Mouse (Mus musculus) c-Kit-negative CD71-positive TER-119-positive erythroid progenitor cells, embryonic 14.5 days (primary cell): ENCODE measurements around the gene Rgs3.

Source experiments
- DNase-seq: peaks from one replicate; pipeline ENCODE4 v3.0.0-alpha.2; 2013; ENCODE audit warnings: low read depth, low spot score

Rgs3 gene

GRCm38 (mm10) chr4:62653922-62654661, 94.4 kb downstream of the Rgs3 start:
- no peak for DNase-seq

DNA sequence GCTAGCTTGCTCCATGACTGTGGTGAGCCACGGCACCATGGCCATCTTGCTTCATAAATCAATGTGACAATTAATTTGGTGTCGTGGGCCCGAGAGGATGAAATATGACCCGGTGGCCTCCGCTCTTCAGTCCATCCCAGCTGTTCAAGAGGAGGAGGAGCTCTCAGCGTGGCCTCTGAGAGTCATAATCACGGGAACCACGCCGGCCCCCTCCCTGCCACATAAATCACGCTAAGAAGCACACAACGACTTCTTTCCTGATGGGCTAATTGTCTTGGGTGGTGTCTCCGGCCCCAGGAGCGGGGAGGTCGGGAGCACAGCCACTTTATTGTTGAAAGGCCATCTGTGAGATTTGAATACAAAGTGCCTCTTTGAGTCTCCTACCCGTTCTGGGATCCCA, 99.6 kb downstream of the Rgs3 start:
- DNase-seq = no peak

DNA sequence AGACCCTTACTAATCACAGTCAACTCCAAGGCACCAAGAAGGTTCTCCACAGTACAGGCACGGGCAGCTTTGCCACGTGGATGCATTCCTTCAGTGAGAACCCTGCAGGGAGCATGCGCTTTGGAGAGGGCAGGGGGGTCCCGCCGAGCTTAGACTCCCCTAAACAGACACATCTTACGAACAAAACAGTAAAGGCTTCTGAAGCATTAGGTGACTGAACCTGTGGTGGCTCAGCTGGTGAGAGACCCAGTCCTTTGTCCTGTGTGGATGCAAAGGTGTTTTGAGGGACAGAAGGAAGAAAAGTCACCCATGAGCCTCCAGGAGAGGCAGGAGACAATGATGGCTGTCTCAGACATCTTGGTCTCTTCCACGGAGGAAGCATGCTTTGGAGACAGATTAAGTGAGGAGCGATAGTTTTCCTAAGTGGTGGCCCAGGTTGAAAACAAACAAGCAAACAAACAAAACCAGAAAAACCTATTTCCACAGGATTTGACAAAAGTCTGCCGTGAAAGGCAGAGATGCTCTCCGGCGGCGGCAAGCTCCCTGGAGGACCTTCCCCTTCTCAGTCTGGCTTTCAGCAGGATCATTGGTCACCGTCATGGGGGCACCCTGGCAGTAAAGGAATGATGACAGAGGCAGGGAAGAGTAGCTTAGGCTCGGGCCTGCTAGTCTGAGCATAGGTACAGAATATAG, 100.4 kb downstream of the Rgs3 start:
- no peak for DNase-seq

DNA sequence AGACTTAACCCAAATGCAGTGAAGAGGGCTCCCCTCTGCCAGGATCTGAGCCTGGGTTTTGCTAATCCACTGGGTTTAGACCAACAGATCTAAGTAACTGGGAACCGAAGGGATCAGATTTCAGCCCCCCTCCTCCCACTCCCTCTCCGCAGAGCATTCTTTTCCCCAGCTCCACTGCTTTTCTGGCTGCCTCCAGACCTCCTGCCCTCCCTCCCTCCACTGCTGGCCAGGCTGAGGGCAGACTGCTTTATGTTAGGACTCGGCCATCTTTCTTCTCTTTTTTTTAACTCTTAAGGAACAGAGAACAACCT, 100.9 kb downstream of the Rgs3 start:
- DNase-seq = no peak

DNA sequence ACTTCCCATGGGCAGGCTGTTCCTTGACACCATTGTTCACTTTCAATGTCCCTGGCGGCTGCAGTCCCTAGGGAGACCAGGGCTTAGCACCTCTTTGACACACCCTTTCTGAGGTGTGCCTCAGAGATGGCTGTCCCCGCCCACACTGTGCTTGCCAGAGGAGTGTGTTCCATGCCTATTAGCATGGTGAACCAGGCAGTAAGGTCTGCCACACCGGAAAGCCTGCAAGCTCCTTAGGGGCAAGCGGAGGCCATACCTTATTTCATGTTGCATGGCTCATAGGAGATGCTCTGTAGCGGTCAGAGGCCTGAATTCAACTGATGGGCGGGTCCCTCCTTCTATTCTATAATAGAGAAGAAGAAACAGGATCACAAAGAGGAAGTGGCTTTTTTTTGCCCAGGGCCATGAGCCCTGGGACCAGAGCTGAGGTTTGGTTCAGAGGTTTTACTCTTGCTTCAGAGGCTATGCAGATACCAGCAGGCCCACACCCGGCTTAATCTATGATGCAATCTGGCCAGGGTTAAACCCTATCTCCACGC, 101.7 kb downstream of the Rgs3 start:
- DNase-seq = no peak

GRCm38 (mm10) chr4:62663348-62663747, 103.7 kb downstream of the Rgs3 start:
- DNase-seq = no peak

DNA sequence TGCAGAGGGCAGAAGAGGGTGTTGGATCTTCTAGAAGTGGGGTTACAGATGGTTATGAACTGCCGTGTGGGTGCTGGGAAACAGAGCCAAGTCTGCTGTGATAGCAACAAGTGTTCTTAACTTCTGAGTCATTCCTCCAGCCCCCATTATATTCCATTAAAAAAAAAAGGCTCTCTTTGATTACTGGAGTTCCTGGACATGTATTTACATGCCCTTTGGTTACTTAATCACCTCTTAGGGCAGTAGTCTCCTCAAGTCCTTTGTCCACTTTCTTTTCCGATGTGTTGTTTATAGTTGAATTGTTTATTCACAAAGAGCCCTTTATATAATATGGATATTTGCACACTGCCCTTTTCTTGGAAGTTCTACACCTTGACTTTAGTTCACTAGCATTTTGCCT, 106.2 kb downstream of the Rgs3 start:
- no peak for DNase-seq

GRCm38 (mm10) chr4:62668666-62669065, 109.0 kb downstream of the Rgs3 start:
- no peak for DNase-seq

DNA sequence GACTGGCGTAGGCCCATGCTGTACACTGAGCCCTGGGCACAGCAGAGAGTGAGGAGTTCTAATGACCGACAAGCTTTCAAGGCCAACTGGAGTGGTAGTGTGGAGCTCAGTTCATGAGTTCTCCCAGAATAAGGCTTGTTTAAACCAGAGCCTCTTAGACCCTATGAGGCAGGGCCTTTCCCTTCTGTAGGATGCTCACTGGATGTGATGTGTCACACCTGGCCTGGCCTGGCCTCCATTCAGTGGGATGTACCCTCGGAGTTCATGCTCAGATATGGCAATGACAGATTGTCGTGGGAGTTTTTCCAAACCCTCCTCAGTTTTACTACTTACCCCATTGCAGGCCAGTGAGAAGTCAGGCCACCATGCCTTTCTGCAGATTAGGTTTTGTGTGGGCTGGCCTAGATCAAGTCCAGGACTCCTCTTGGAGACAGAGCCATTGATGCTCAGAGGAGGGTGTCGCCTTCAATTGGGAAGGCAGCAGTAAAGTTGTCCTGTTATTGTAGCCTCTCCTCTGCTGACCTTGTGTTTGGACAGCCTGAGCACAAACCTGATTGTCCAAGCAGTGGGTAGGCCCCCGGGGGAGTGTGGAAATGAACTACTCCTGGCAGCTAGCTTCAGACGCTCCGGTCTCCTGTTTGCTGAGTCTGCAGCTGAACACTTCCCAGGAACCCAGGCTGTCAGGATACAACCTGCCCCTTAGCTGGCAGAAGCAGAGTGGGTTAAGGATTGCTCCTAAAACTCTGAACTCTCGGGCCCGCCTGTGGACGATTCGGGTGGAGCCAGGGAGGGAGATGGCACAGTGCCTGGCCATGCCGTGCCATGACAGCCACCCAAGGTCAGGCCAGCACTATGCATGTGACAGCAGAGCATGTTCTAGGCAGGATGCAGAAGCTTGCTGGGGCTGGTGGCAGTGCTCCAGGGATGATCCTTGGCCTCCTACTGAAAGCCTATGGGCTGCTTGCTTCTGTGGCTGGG, 109.7 kb downstream of the Rgs3 start:
- DNase-seq = no peak

DNA sequence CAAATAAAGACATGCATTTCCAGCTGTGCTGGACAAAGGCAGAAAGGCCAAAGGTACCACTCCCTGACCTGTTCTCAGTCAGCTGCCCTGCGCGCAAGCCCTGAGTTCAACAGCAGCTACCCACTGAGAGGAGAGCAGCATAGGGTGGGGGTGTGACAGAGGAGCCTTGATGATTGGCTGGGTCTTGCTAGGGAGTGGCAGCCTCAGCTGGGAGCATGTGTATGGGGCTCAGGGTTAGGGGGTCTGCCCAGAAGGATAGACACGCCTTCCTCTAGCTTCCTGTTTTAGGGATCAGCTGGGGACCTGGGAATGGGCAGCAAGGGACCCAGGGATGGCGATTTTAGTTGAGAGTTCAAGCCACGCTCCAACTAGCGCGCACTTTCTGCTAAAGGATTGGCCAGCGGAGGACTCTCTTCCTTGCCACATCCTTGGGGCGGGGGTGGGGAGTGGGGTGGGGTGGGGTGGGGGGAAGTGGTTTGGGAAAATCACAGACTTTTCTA, 113.9 kb downstream of the Rgs3 start:
- no peak for DNase-seq

- no peak for DNase-seq
These were observed 114.7 kb downstream of the Rgs3 start for GRCm38 (mm10) chr4:62674031-62674995.

- DNase-seq = no peak
These were observed 115.7 kb downstream of the Rgs3 start for GRCm38 (mm10) chr4:62675394-62675793.

- DNase-seq = no peak
These were observed 117.5 kb downstream of the Rgs3 start for GRCm38 (mm10) chr4:62677047-62677737.

GRCm38 (mm10) chr4:62679157-62679556, 119.5 kb downstream of the Rgs3 start:
- no peak for DNase-seq

DNA sequence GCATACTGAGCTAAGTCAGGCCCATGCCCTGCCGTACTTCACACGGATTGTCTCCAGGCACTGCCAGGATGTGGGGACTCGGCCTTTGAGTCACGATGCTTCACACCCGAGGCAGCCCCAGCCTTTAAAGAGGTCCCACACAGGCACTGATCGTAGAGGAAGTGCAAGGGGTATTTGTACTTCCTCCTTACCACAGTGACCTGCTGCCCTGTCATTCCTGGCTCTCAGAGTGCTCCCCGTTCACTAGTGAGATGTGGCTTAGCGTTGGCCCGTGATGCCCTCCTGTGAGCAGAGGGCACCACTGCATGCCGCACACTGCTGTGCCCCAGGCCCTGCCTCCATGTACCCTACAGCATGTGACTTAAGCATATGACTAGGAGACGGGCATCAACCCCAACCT, 121.8 kb downstream of the Rgs3 start:
- DNase-seq = no peak

DNA sequence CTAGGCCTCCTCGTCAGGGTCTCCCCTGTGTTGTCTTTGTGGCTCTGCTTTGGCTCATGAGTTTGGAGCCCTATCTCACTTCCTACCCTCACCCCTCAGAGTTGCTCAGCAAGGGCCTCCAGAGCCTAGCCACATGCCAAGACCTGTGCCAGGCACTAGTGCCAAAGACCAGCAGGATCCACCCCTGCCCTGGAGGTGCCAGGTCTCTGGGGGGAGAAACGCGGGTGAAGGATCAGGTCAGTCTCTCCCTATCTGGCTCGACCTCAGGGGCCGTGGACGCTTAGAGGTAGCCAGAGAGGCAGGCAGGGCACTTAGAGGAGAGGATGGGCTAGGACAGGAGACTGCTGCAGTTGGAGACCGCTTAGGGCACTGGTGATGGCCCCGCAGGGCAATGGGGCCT, 122.7 kb downstream of the Rgs3 start:
- DNase-seq = no peak

GRCm38 (mm10) chr4:62683148-62683547, 123.5 kb downstream of the Rgs3 start:
- DNase-seq = no peak

DNA sequence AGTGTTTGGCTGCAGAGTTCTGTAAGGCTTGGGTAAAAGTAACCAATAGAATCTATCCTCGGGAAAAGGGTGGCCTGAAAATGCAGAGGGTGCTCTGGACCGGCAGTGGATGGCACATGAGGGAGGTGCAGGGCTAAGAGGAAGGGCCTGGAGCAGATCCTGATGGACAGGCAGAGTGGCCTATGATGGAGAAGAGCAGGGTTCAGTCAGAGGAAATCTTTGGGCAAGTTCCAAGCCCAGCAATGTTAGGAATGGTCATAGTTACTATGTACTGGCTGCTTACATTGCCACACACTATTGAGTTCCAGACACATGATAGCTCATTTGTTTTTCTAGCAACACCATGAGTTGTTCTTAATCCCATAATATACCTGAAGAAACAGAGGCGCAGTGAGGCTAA, 124.7 kb downstream of the Rgs3 start:
- DNase-seq = no peak

- DNase-seq = no peak
These were observed 125.6 kb downstream of the Rgs3 start for GRCm38 (mm10) chr4:62685268-62685667.

GRCm38 (mm10) chr4:62686769-62687168, 127.1 kb downstream of the Rgs3 start:
- DNase-seq = no peak
